Mouse (Mus musculus) ES-Bruce4 (cell line): ENCODE results near the gene Arhgap9. TPM values are rescaled to one million over a fixed set of nuclear protein-coding genes. Genes with fewer than 3 reads are reported as not detected.

ENCODE experiments used
- H3K27ac ChIP-seq: 2 replicates; pipeline ENCODE4 v1.5.1; 2012; ENCODE audit warnings: low read length, inconsistent platforms; ENCODE audit not compliant: insufficient read depth
- H3K27me3 ChIP-seq: 2 replicates; pipeline ENCODE4 v1.6.1; 2012; ENCODE audit warnings: mild to moderate bottlenecking, low read length, inconsistent platforms; ENCODE audit not compliant: control insufficient read depth, poor library complexity, insufficient read depth, severe bottlenecking
- H3K36me3 ChIP-seq: 2 replicates; pipeline ENCODE4 v1.6.1; 2012; ENCODE audit warnings: inconsistent platforms, mild to moderate bottlenecking, low read length, moderate library complexity; ENCODE audit not compliant: control insufficient read depth, poor library complexity, insufficient read depth, severe bottlenecking
- H3K4me1 ChIP-seq: one replicate; pipeline ENCODE4 v1.8.1; 2011; ENCODE audit warnings: low read length; ENCODE audit not compliant: control insufficient read depth, insufficient read depth
- H3K4me3 ChIP-seq: 2 replicates; pipeline ENCODE4 v1.5.1; 2011; ENCODE audit warnings: low read depth, mild to moderate bottlenecking, low read length
- H3K9ac ChIP-seq: 2 replicates; pipeline ENCODE4 v1.6.1; 2012; ENCODE audit warnings: low read depth, mild to moderate bottlenecking, inconsistent platforms; ENCODE audit not compliant: poor library complexity, severe bottlenecking
- H3K9me3 ChIP-seq: replicated peaks from 2 replicates; pipeline ENCODE4 v1.6.1; 2012; ENCODE audit warnings: mild to moderate bottlenecking, low read length, inconsistent platforms; ENCODE audit not compliant: control insufficient read depth, poor library complexity, insufficient read depth, severe bottlenecking
- CTCF ChIP-seq: IDR thresholded peaks from one replicate; pipeline ENCODE4 v1.8.1; 2011; ENCODE audit warnings: low read depth, low read length
- EP300 ChIP-seq: IDR thresholded peaks from 2 replicates; pipeline ENCODE4 v1.6.1; 2011; ENCODE audit warnings: low read depth, low read length; ENCODE audit not compliant: insufficient read depth
- POLR2A ChIP-seq: IDR thresholded peaks from one replicate; pipeline ENCODE4 v1.8.1; 2011; ENCODE audit warnings: low read length; ENCODE audit not compliant: insufficient read depth
- polyA plus RNA-seq: library from polyadenylated mRNA; stranded (reverse); fragments of >200 nt; gene quantifications from 2 replicates; pipeline ENCODE4 v1.2.4, GENCODE M21; 2011; ENCODE audit warnings: low read depth; ENCODE audit not compliant: missing spikeins, insufficient read depth, insufficient read length

Gene Arhgap9
- polyA plus RNA-seq, 1 experiment: 8.5 TPM

DNA sequence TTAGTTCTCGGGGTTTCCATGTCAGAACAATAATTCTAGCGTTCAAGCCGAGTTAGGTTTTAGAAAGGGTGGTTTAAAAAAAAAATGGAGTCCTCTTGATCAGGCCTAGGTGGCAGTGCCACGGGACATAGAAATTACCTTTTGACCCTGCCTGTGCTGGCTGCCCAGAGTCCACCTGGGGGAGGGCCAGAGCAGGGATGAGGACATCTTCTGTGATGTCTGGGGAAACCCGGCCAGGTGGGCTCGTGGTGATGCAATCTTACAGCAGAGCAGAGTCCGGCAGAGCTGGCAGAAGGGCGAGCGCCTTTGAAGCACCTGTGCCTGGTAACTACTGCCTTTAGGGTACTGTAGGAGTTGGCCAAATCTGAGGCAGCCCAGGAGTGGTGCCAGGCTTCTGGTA lies 30.4 kb downstream of the Arhgap9 start:
- H3K27me3 ChIP-seq: no peaks in the 10 kb centered on the region
- no peaks in the 10 kb centered on the region for H3K4me1 ChIP-seq
- no peaks in the 10 kb centered on the region for H3K9me3 ChIP-seq
- no peaks in the 10 kb centered on the region for H3K36me3 ChIP-seq
- H3K27ac ChIP-seq: no peak overlapping the region
- peak overlapping the region; percentile 16; the same call in 1 of the 2 replicates for H3K9ac ChIP-seq
- no peak overlapping the region; the same call in 1 of the 2 replicates for H3K4me3 ChIP-seq
- TF ChIP-seq CTCF (no peak), POLR2A (no peak), EP300 (no peak)

- Histone ChIP-seq H3K27me3 (no peaks in the 10 kb centered on the region), H3K4me1 (no peaks in the 10 kb centered on the region), H3K9me3 (no peaks in the 10 kb centered on the region), H3K4me3 (no peak overlapping the region), H3K27ac (no peak overlapping the region), H3K36me3 (no peaks in the 10 kb centered on the region), H3K9ac (no peak overlapping the region)
- TF ChIP-seq POLR2A: no peak
- no peak for TF ChIP-seq EP300
- no peak for TF ChIP-seq CTCF
These were observed 31.0 kb downstream of the Arhgap9 start for GRCm38 (mm10) chr10:127352766-127353165.

GRCm38 (mm10) chr10:127353909-127354895 lies 32.4 kb downstream of the Arhgap9 start, which contains the start of gene Inhbe:
Inhbe (minus strand) TSS chr10:127354411.
- peak; percentile 26 for TF ChIP-seq CTCF
- no peak for TF ChIP-seq POLR2A
- no peak for TF ChIP-seq EP300
- no peaks in the 10 kb centered on the region for H3K27me3 ChIP-seq
- H3K9me3 ChIP-seq: no peaks in the 10 kb centered on the region
- no peak within 1 kb of the TSS for H3K27ac ChIP-seq
- H3K4me1 ChIP-seq: no peaks in the 10 kb centered on the region
- no peaks in the 10 kb centered on the region for H3K36me3 ChIP-seq
- no peak within 1 kb of the TSS for H3K9ac ChIP-seq
- H3K4me3 ChIP-seq: no peak within 1 kb of the TSS

GRCm38 (mm10) chr10:127355336-127355735 lies 33.6 kb downstream of the Arhgap9 start:
- Histone ChIP-seq H3K27ac (no peak overlapping the region), H3K4me1 (no peaks in the 10 kb centered on the region), H3K27me3 (no peaks in the 10 kb centered on the region), H3K36me3 (no peaks in the 10 kb centered on the region), H3K9me3 (no peaks in the 10 kb centered on the region), H3K4me3 (no peak overlapping the region), H3K9ac (no peak overlapping the region)
- TF ChIP-seq CTCF (no peak), POLR2A (no peak), EP300 (no peak)

GRCm38 (mm10) chr10:127360714-127361113 lies 39.0 kb downstream of the Arhgap9 start:
- Histone ChIP-seq H3K27ac (no peak overlapping the region), H3K4me3 (no peak overlapping the region), H3K36me3 (no peaks in the 10 kb centered on the region), H3K9me3 (no peaks in the 10 kb centered on the region), H3K27me3 (no peaks in the 10 kb centered on the region), H3K4me1 (no peaks in the 10 kb centered on the region), H3K9ac (no peak overlapping the region)
- TF ChIP-seq EP300 (no peak), POLR2A (no peak), CTCF (no peak)

DNA sequence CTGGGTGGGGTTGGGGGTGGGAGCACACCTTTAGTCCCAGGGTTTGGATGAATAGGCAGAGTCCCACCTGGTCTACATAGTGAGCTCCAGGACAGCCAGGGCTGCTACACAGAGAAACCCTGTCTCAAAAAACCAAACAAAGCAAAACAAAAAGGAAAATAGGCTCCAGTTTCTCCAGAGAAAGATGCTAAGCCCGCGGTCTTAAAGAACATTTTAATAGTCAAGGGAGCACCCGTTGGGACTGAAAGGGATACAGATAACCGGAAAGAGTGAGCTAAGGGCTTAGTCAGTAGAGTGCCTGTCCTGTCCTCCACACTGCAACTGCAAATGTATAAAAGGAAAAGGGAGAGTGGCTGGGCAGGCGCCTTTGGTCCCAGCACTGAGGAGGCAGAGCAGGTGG lies 45.4 kb downstream of the Arhgap9 start:
- no peak overlapping the region for H3K4me3 ChIP-seq
- H3K9ac ChIP-seq: peak overlapping the region; percentile 26; the same call in 1 of the 2 replicates
- TF ChIP-seq EP300 (no peak), POLR2A (no peak), CTCF (no peak)
- H3K27me3 ChIP-seq: no peaks in the 10 kb centered on the region
- H3K4me1 ChIP-seq: peaks cover 3% of the 10 kb centered on the region
- no peaks in the 10 kb centered on the region for H3K9me3 ChIP-seq
- no peaks in the 10 kb centered on the region for H3K36me3 ChIP-seq
- H3K27ac ChIP-seq: peak overlapping the region; percentile 100
